Mouse (Mus musculus) heart, adult 2 months (tissue): ENCODE results near the gene Nhlh1. TPM values are rescaled to one million over a fixed set of nuclear protein-coding genes. Genes with fewer than 3 reads are reported as not detected.

ENCODE experiments used
- DNase-seq, 2 experiments: peaks; one replicate each; pipeline ENCODE4 v3.0.0; 2021
- H3K27ac ChIP-seq: fragments of 200-600 bp; 2 replicates; pipeline ENCODE4 v1.8.1; 2022
- H3K27me3 ChIP-seq: fragments of 200-500 bp; 2 replicates; pipeline ENCODE4 v1.6.1; 2012; ENCODE audit warnings: mild to moderate bottlenecking, low read length, inconsistent platforms, mixed read lengths; ENCODE audit not compliant: control insufficient read depth, insufficient read depth
- H3K36me3 ChIP-seq: fragments of 200-500 bp; 2 replicates; pipeline ENCODE4 v1.6.1; 2012; ENCODE audit warnings: low read length, inconsistent platforms; ENCODE audit not compliant: control insufficient read depth, insufficient read depth
- H3K4me1 ChIP-seq: fragments of 200-500 bp; 2 replicates; pipeline ENCODE4 v1.6.1; 2011; ENCODE audit warnings: low read length; ENCODE audit not compliant: control insufficient read depth, insufficient read depth
- H3K4me3 ChIP-seq: fragments of 200-600 bp; 2 replicates; pipeline ENCODE4 v1.8.1; 2022
- H3K79me2 ChIP-seq: fragments of 200-500 bp; replicated peaks from 2 replicates; pipeline ENCODE4 v1.6.1; 2012; ENCODE audit warnings: mild to moderate bottlenecking, inconsistent platforms, low read length, moderate library complexity, mixed read lengths; ENCODE audit not compliant: control insufficient read depth, insufficient read depth
- H3K9ac ChIP-seq: fragments of 200-500 bp; 2 replicates; pipeline ENCODE4 v1.6.1; 2012; ENCODE audit warnings: low read depth, mild to moderate bottlenecking, control low read depth, inconsistent platforms, low read length, mixed read lengths
- CTCF ChIP-seq: fragments of 200-600 bp; IDR thresholded peaks from 2 replicates; pipeline ENCODE4 v1.8.1; 2022; ENCODE audit warnings: antibody characterized with exemption, mild to moderate bottlenecking, moderate library complexity
- EP300 ChIP-seq: fragments of 200-500 bp; IDR thresholded peaks from 2 replicates; pipeline ENCODE4 v1.6.1; 2011; ENCODE audit warnings: low read depth, low read length, control low read depth; ENCODE audit not compliant: insufficient read depth
- POLR2A ChIP-seq: fragments of 200-500 bp; IDR thresholded peaks from 2 replicates; pipeline ENCODE4 v1.6.1; 2011; ENCODE audit warnings: mild to moderate bottlenecking, low read depth, low read length, control low read depth; ENCODE audit not compliant: insufficient read depth
- WGBS: fragments of 180-500 bp; shearing (Covaris S2); methylation state at CpG from one replicate; pipeline ENCODE4 v1.1.7; 2018; 5-methylcytosine and 5-hydroxymethylcytosine counted together
- intact Hi-C: fragments of 180-260 bp; cut with DNase I; formaldehyde crosslinking; loops from one replicate; pipeline ENCODE4 v1.15.1; 2025
- long read RNA-seq: library from polyadenylated mRNA; stranded (forward); transcript quantifications from one replicate; pipeline ENCODE4 v2.0.0, GENCODE M21; 2021
- polyA plus RNA-seq: library from polyadenylated mRNA; depleted of rRNA; stranded (reverse); fragments of >200 nt; gene quantifications from 2 replicates; pipeline ENCODE4 v1.2.3, GENCODE M21; 2012; rRNA removed
- total RNA-seq, 2 experiments: library from RNA; stranded (reverse); gene quantifications; 2 replicates each; pipeline ENCODE4 v1.2.3; 2021

Nhlh1 gene
- total RNA-seq (not detected), polyA plus RNA-seq (not detected in 2 replicates)
- long read RNA-seq = 0 reads

GRCm38 (mm10) chr1:172057491-172057921, at the start of gene Nhlh1:
Gene Nhlh1, minus strand, starts transcription at chr1:172057573.
- intact Hi-C loops = no loop called here
- 52% methylated on average over 2 of the region's 2 CpGs for WGBS
- Histone ChIP-seq H3K79me2 (no peaks in the 10 kb centered on the region), H3K36me3 (no peaks in the 10 kb centered on the region), H3K9ac (no peak within 1 kb of the TSS), H3K27me3 (peaks cover 11% of the 10 kb centered on the region), H3K4me3 (no peak within 1 kb of the TSS), H3K27ac (no peak within 1 kb of the TSS), H3K4me1 (no peaks in the 10 kb centered on the region)
- DNase-seq = no peak
- no peak for TF ChIP-seq CTCF
- no peak for TF ChIP-seq POLR2A
- TF ChIP-seq EP300 = no peak

- 77% methylated on average over 11 of the region's 11 CpGs for WGBS
- intact Hi-C loops = no loop called here
- Histone ChIP-seq H3K27ac (no peak overlapping the region), H3K79me2 (no peaks in the 10 kb centered on the region), H3K9ac (no peak overlapping the region), H3K4me3 (no peak overlapping the region), H3K27me3 (no peaks in the 10 kb centered on the region), H3K36me3 (no peaks in the 10 kb centered on the region; the same call in 1 of the 2 replicates), H3K4me1 (no peaks in the 10 kb centered on the region)
- TF ChIP-seq CTCF (peak; percentile 21), POLR2A (no peak)
- DNase-seq = no peak
These were observed 47.7 kb upstream of the Nhlh1 start for GRCm38 (mm10) chr1:172105101-172105500.

- Histone ChIP-seq H3K27ac (no peak overlapping the region), H3K4me1 (no peaks in the 10 kb centered on the region), H3K4me3 (no peak overlapping the region), H3K79me2 (no peaks in the 10 kb centered on the region), H3K9ac (no peak overlapping the region), H3K27me3 (no peaks in the 10 kb centered on the region), H3K36me3 (no peaks in the 10 kb centered on the region; the same call in 1 of the 2 replicates)
- 63% methylated on average over 4 of the region's 4 CpGs for WGBS
- no peak for TF ChIP-seq EP300
- TF ChIP-seq CTCF = no peak
- TF ChIP-seq POLR2A = no peak
- intact Hi-C loops = no loop called here
- DNase-seq = no peak
These were observed 46.2 kb upstream of the Nhlh1 start for GRCm38 (mm10) chr1:172103619-172104018.

GRCm38 (mm10) chr1:172099325-172100033, 42.1 kb upstream of the Nhlh1 start:
- no peaks in the 10 kb centered on the region for H3K4me1 ChIP-seq
- no peaks in the 10 kb centered on the region for H3K27me3 ChIP-seq
- WGBS = 69% methylated on average over 6 of the region's 6 CpGs
- intact Hi-C loops = no loop called here
- H3K4me3 ChIP-seq = no peak overlapping the region
- no peak for DNase-seq
- H3K27ac ChIP-seq = no peak overlapping the region
- TF ChIP-seq POLR2A (no peak), CTCF (no peak), EP300 (no peak)
- no peak overlapping the region for H3K9ac ChIP-seq
- H3K79me2 ChIP-seq = no peaks in the 10 kb centered on the region
- H3K36me3 ChIP-seq = peaks cover 9% of the 10 kb centered on the region

- H3K9ac ChIP-seq = no peak overlapping the region
- no peak overlapping the region for H3K4me3 ChIP-seq
- H3K27ac ChIP-seq = peak overlapping the region; percentile 39
- no peaks in the 10 kb centered on the region for H3K27me3 ChIP-seq
- H3K36me3 ChIP-seq = peaks cover 24% of the 10 kb centered on the region
- DNase-seq = no peak
- 27% methylated on average over 6 of the region's 6 CpGs for WGBS
- no peak for TF ChIP-seq EP300
- no peak for TF ChIP-seq CTCF
- TF ChIP-seq POLR2A = no peak
- H3K79me2 ChIP-seq = no peaks in the 10 kb centered on the region
- no peaks in the 10 kb centered on the region for H3K4me1 ChIP-seq
- intact Hi-C loops = no loop called here
These were observed 37.8 kb upstream of the Nhlh1 start for GRCm38 (mm10) chr1:172095202-172095601.

GRCm38 (mm10) chr1:172094295-172094694, 36.9 kb upstream of the Nhlh1 start:
- Histone ChIP-seq H3K4me3 (no peak overlapping the region), H3K36me3 (peaks cover 28% of the 10 kb centered on the region), H3K27ac (peak overlapping the region; percentile 39), H3K4me1 (no peaks in the 10 kb centered on the region), H3K79me2 (no peaks in the 10 kb centered on the region; the same call in 1 of the 2 replicates), H3K27me3 (no peaks in the 10 kb centered on the region), H3K9ac (no peak overlapping the region)
- DNase-seq = no peak
- TF ChIP-seq EP300 = no peak
- no peak for TF ChIP-seq CTCF
- no peak for TF ChIP-seq POLR2A
- intact Hi-C loops = no loop called here
